Mouse (Mus musculus) lung, embryonic 15.5 days (tissue): Measurements from ENCODE around the gene Vmn1r15. TPM values are rescaled to one million over a fixed set of nuclear protein-coding genes. Genes with fewer than 3 reads are reported as not detected.

Source experiments
- ATAC-seq: fragments of 200-750 bp; cut with Nextera tagmentation; 2 replicates; pipeline ENCODE4 v1.8.0; 2017; ENCODE audit warnings: moderate number of reproducible peaks, borderline replicate concordance; ENCODE audit not compliant: low FRiP score, low TSS enrichment; ENCODE audit errors: extremely low read depth
- H3K27ac ChIP-seq: fragments of 300-500 bp; sonication (generic); 2 replicates; pipeline ENCODE4 v1.5.1; 2015; ENCODE audit warnings: moderate library complexity, mild to moderate bottlenecking, inconsistent platforms
- H3K27me3 ChIP-seq: fragments of 300-500 bp; sonication (generic); 2 replicates; pipeline ENCODE4 v1.6.1; 2015; ENCODE audit warnings: inconsistent platforms
- H3K36me3 ChIP-seq: fragments of 300-500 bp; sonication (generic); 2 replicates; pipeline ENCODE4 v1.6.1; 2015; ENCODE audit warnings: inconsistent platforms
- H3K4me1 ChIP-seq: fragments of 300-500 bp; sonication (generic); 2 replicates; pipeline ENCODE4 v1.6.1; 2015; ENCODE audit warnings: inconsistent platforms
- H3K4me2 ChIP-seq: fragments of 300-500 bp; sonication (generic); 2 replicates; pipeline ENCODE4 v1.6.1; 2015; ENCODE audit warnings: inconsistent platforms, mild to moderate bottlenecking, moderate library complexity
- H3K4me3 ChIP-seq: fragments of 300-500 bp; sonication (generic); 2 replicates; pipeline ENCODE4 v1.5.1; 2015; ENCODE audit warnings: mild to moderate bottlenecking, inconsistent platforms
- H3K9ac ChIP-seq: fragments of 300-500 bp; sonication (generic); 2 replicates; pipeline ENCODE4 v1.6.1; 2015; ENCODE audit warnings: inconsistent platforms
- H3K9me3 ChIP-seq: fragments of 300-500 bp; sonication (generic); 2 replicates; pipeline ENCODE4 v1.6.1; 2016; ENCODE audit warnings: inconsistent platforms
- WGBS: fragments of 180-500 bp; shearing (Covaris S2); methylation state at CpG from one replicate; pipeline ENCODE4 v1.1.7; 2015; 5-methylcytosine and 5-hydroxymethylcytosine counted together
- polyA plus RNA-seq: library from polyadenylated mRNA; unstranded; fragments of >200 nt; fragmentation: Nextera tagmentation; extraction: Ambion mirVana; gene quantifications from 2 replicates; pipeline ENCODE4 v1.2.1, GENCODE M21; 2015

Vmn1r15 gene
- not detected in 2 replicates for polyA plus RNA-seq

- no peaks in the 10 kb centered on the region for H3K36me3 ChIP-seq
- no peaks in the 10 kb centered on the region for H3K27me3 ChIP-seq
- no peaks in the 10 kb centered on the region for H3K4me1 ChIP-seq
- H3K4me3 ChIP-seq: no peak within 1 kb of the TSS
- no peaks in the 10 kb centered on the region for H3K9me3 ChIP-seq
- 54% methylated on average over 1 of the region's 1 CpGs for WGBS
- ATAC-seq: no peak
- H3K4me2 ChIP-seq: no peak within 1 kb of the TSS
- H3K27ac ChIP-seq: no peak within 1 kb of the TSS
- no peak within 1 kb of the TSS for H3K9ac ChIP-seq
Observed at GRCm38 (mm10) chr6:57257652-57258051, at the start of gene Vmn1r15. Vmn1r15 (plus strand) TSS chr6:57257952.

- no peak within 1 kb of the TSS for H3K27ac ChIP-seq
- H3K4me3 ChIP-seq: no peak within 1 kb of the TSS
- no peaks in the 10 kb centered on the region for H3K9me3 ChIP-seq
- H3K4me1 ChIP-seq: no peaks in the 10 kb centered on the region
- WGBS: 91% methylated on average over 3 of the region's 3 CpGs
- no peak within 1 kb of the TSS for H3K4me2 ChIP-seq
- no peak for ATAC-seq
- H3K9ac ChIP-seq: no peak within 1 kb of the TSS
- no peaks in the 10 kb centered on the region for H3K36me3 ChIP-seq
- no peaks in the 10 kb centered on the region for H3K27me3 ChIP-seq
Observed at GRCm38 (mm10) chr6:57231386-57231785, 26.4 kb upstream of the Vmn1r15 start, which contains the start of gene Vmn1r14. Vmn1r14 (plus strand) TSS chr6:57231686.

- Histone ChIP-seq H3K9ac (no peak overlapping the region), H3K27ac (no peak overlapping the region), H3K4me2 (no peak overlapping the region), H3K27me3 (no peaks in the 10 kb centered on the region), H3K9me3 (no peaks in the 10 kb centered on the region), H3K36me3 (no peaks in the 10 kb centered on the region), H3K4me1 (no peaks in the 10 kb centered on the region), H3K4me3 (no peak overlapping the region)
- WGBS: 64% methylated on average over 2 of the region's 2 CpGs
- ATAC-seq: no peak
Observed at GRCm38 (mm10) chr6:57260990-57261389, 3.2 kb downstream of the Vmn1r15 start.

GRCm38 (mm10) chr6:57271881-57272280 is 14.1 kb downstream of the Vmn1r15 start:
- Histone ChIP-seq H3K4me1 (no peaks in the 10 kb centered on the region), H3K9me3 (no peaks in the 10 kb centered on the region), H3K9ac (no peak overlapping the region), H3K4me2 (no peak overlapping the region), H3K36me3 (no peaks in the 10 kb centered on the region), H3K4me3 (no peak overlapping the region), H3K27me3 (no peaks in the 10 kb centered on the region), H3K27ac (no peak overlapping the region)
- ATAC-seq: no peak
- WGBS: 60% methylated on average over 3 of the region's 3 CpGs

- H3K27me3 ChIP-seq: no peaks in the 10 kb centered on the region
- no peak overlapping the region for H3K27ac ChIP-seq
- no peaks in the 10 kb centered on the region for H3K4me1 ChIP-seq
- no peak for ATAC-seq
- H3K9me3 ChIP-seq: no peaks in the 10 kb centered on the region
- H3K4me2 ChIP-seq: no peak overlapping the region
- H3K9ac ChIP-seq: no peak overlapping the region
- H3K36me3 ChIP-seq: no peaks in the 10 kb centered on the region
- H3K4me3 ChIP-seq: no peak overlapping the region
Observed at GRCm38 (mm10) chr6:57272517-57272916, 14.8 kb downstream of the Vmn1r15 start.

DNA sequence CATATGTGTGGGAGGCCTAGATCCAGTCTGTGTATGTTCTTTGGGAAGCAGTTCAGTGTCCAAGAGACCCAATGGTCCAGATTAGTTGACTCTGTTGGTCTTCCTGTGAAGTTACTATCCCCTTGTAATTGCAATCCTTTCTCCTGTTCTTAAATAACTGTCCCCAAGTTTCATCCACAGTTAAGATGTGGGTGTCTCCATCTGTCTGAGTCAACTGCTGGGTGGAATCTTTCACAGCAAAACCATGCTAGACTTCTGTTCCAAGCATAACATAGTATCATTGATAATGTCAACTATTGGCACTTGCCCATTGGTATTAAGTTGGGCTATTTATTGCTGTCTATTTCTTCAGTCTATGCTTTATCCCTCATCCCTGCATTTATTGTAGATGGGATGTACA is 21.2 kb downstream of the Vmn1r15 start:
- no peak overlapping the region for H3K4me3 ChIP-seq
- H3K9me3 ChIP-seq: no peaks in the 10 kb centered on the region
- no peak for ATAC-seq
- H3K9ac ChIP-seq: no peak overlapping the region
- H3K4me1 ChIP-seq: no peaks in the 10 kb centered on the region
- H3K36me3 ChIP-seq: no peaks in the 10 kb centered on the region
- no peak overlapping the region for H3K27ac ChIP-seq
- H3K4me2 ChIP-seq: no peak overlapping the region
- no peaks in the 10 kb centered on the region for H3K27me3 ChIP-seq

Other genes starting within 250 kb of the Vmn1r15 start
- not detected in 2 replicates for gene Vmn1r7, start 232.6 kb upstream of the Vmn1r15 start, polyA plus RNA-seq
- not detected in 2 replicates for gene Vmn1r8, start 225.7 kb upstream of the Vmn1r15 start, polyA plus RNA-seq
- gene Vmn1r9, start 191.2 kb upstream of the Vmn1r15 start, polyA plus RNA-seq: not detected in 2 replicates
- gene Vmn1r10, start 148.5 kb upstream of the Vmn1r15 start, polyA plus RNA-seq: not detected in 2 replicates
- gene Vmn1r11, start 124.5 kb upstream of the Vmn1r15 start, polyA plus RNA-seq: not detected in 2 replicates
- not detected in 2 replicates for gene Vmn1r12, start 101.0 kb upstream of the Vmn1r15 start, polyA plus RNA-seq
- not detected in 2 replicates for gene Vmn1r13, start 54.7 kb upstream of the Vmn1r15 start, polyA plus RNA-seq
- not detected in 2 replicates for gene Vmn1r14, start 26.3 kb upstream of the Vmn1r15 start, polyA plus RNA-seq
- not detected in 2 replicates for gene Vmn1r16, start 71.5 kb downstream of the Vmn1r15 start, polyA plus RNA-seq
- not detected in 2 replicates for gene Vmn1r17, start 105.8 kb downstream of the Vmn1r15 start, polyA plus RNA-seq
- not detected in 2 replicates for gene Vmn1r18, start 137.8 kb downstream of the Vmn1r15 start, polyA plus RNA-seq
- not detected in 2 replicates for gene Vmn1r19, start 145.8 kb downstream of the Vmn1r15 start, polyA plus RNA-seq
- gene Vmn1r20, start 171.0 kb downstream of the Vmn1r15 start, polyA plus RNA-seq: not detected in 2 replicates